Mouse (Mus musculus): Measurements from ENCODE around the gene Pde10a.

DNA sequence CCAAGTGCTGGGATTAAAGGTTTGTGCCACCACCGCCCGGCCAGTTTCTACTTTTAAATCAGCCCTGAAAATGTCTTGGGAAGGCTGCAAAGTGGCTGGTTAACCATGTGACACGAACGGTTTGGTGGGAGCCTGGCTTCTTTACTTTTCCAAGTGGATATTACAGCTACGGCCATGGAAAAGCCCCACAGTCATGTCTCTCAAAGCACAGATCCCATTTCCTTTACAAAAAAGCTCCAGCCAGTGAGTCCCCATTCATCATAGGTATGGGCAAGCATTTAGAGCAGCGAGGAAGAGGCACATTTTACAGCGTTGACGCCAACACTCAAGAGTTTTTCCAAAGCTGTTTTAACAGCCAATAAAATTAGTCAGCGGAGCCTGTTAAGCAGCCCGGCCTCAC is 43.4 kb upstream of the Pde10a start:
- no peak for TF ChIP-seq CTCF (IDR thresholded peaks at IDR 0.05; ENCODE audit: extremely low read depth, insufficient read length, insufficient replicate concordance, low read depth, low read length)
- no peak for TF ChIP-seq POLR2A (IDR thresholded peaks at IDR 0.05; ENCODE audit: low read depth, low read length)

All from small intestine, adult 2 months (tissue).